Mouse (Mus musculus) liver, postnatal 0 days (tissue): ENCODE data around the gene Fam168a.

Experiments used
- CTCF ChIP-seq: sonication (generic); IDR thresholded peaks from 2 replicates; pipeline ENCODE4 v1.5.1; 2016; ENCODE audit warnings: antibody characterized with exemption, low read depth
- EP300 ChIP-seq: IDR thresholded peaks from 2 replicates; pipeline ENCODE4 v1.6.1; 2016; ENCODE audit warnings: antibody characterized with exemption, low read depth, mild to moderate bottlenecking

GRCm38 (mm10) chr7:100844385-100845025 lies 138.1 kb downstream of the Fam168a start:
- TF ChIP-seq CTCF (peak; percentile 23; the same call in 1 of the 2 replicates), EP300 (peak; percentile 99)
